Mouse (Mus musculus): ENCODE data around the gene Vmn2r43.
"Not testable (repeated sequence)": the region's sequence is repeated elsewhere in the genome, so short reads cannot be mapped to it uniquely, and the experiment has no call there.

Gene Vmn2r43

GRCm38 (mm10) chr7:8260499-8260898, at the start of gene Vmn2r43:
TSS of gene Vmn2r43 (minus strand) at chr7:8260599.
- not testable (repeated sequence) for DNase-seq (ENCODE audit: low spot score in 2 of 2)

- DNase-seq (ENCODE audit: low spot score in 2 of 2), result not testable (repeated sequence)
Observed at GRCm38 (mm10) chr7:8200220-8200619, 60.2 kb downstream of the Vmn2r43 start, which contains the start of gene Vmn2r42. TSS of gene Vmn2r42 (minus strand) at chr7:8200320.

All from frontal cortex, postnatal 14 days (tissue).